Mouse (Mus musculus) heart, embryonic 11.5 days (tissue): ENCODE results near the gene Rab3c. TPM values are rescaled to one million over a fixed set of nuclear protein-coding genes. Genes with fewer than 3 reads are reported as not detected.
A peak's percentile ranks its signal among the peaks of the same experiment; 100 is the strongest.

ENCODE experiments used
- ATAC-seq: fragments of 200-750 bp; cut with Nextera tagmentation; replicated peaks from 2 replicates; pipeline ENCODE4 v1.8.0; 2017; ENCODE audit warnings: moderate library complexity; ENCODE audit not compliant: insufficient number of reproducible peaks, low FRiP score, low TSS enrichment
- H3K27ac ChIP-seq: fragments of 300-500 bp; sonication (generic); 2 replicates; pipeline ENCODE4 v1.5.1; 2014; ENCODE audit warnings: mild to moderate bottlenecking, low read depth, low read length
- H3K27me3 ChIP-seq: fragments of 300-500 bp; sonication (generic); 2 replicates; pipeline ENCODE4 v1.6.1; 2014; ENCODE audit warnings: mild to moderate bottlenecking, low read length, mixed read lengths; ENCODE audit not compliant: control insufficient read depth, insufficient read depth
- H3K36me3 ChIP-seq: fragments of 300-500 bp; sonication (generic); 2 replicates; pipeline ENCODE4 v1.6.1; 2014; ENCODE audit warnings: mild to moderate bottlenecking, low read length, moderate library complexity, mixed read lengths; ENCODE audit not compliant: control insufficient read depth, insufficient read depth
- H3K4me1 ChIP-seq: fragments of 300-500 bp; sonication (generic); 2 replicates; pipeline ENCODE4 v1.6.1; 2014; ENCODE audit warnings: low read length; ENCODE audit not compliant: control insufficient read depth, insufficient read depth
- H3K4me2 ChIP-seq: fragments of 300-500 bp; sonication (generic); 2 replicates; pipeline ENCODE4 v1.6.1; 2014; ENCODE audit warnings: mild to moderate bottlenecking, moderate library complexity
- H3K4me3 ChIP-seq: fragments of 300-500 bp; sonication (generic); 2 replicates; pipeline ENCODE4 v1.5.1; 2014; ENCODE audit warnings: low read depth, low read length
- H3K9ac ChIP-seq: fragments of 300-500 bp; sonication (generic); 2 replicates; pipeline ENCODE4 v1.6.1; 2014; ENCODE audit warnings: mild to moderate bottlenecking, low read depth, low read length, moderate library complexity
- H3K9me3 ChIP-seq: fragments of 300-500 bp; sonication (generic); replicated peaks from 2 replicates; pipeline ENCODE4 v1.6.1; 2016; ENCODE audit warnings: low read length; ENCODE audit not compliant: control insufficient read depth
- WGBS: fragments of 180-500 bp; shearing (Covaris S2); extraction: QIAGEN DNeasy Blood & Tissue Kit; methylation state at CpG from one replicate; pipeline ENCODE4 v1.1.7; 2014; ENCODE audit not compliant: insufficient replicate concordance; 5-methylcytosine and 5-hydroxymethylcytosine counted together
- polyA plus RNA-seq: library from polyadenylated mRNA; unstranded; fragments of >200 nt; fragmentation: Nextera tagmentation; extraction: Ambion mirVana; gene quantifications from 2 replicates; pipeline ENCODE4 v1.2.1, GENCODE M21; 2014

Rab3c gene
- polyA plus RNA-seq, 1 experiment from 2014 or later, result 0.23 TPM

- 28% methylated on average over 9 of the region's 9 CpGs for WGBS
- no peak overlapping the region for H3K27ac ChIP-seq
- no peak overlapping the region for H3K4me2 ChIP-seq
- no peaks in the 10 kb centered on the region for H3K27me3 ChIP-seq
- no peak overlapping the region for H3K9ac ChIP-seq
- no peaks in the 10 kb centered on the region for H3K4me1 ChIP-seq
- peak; percentile 52; the same call in 1 of the 2 replicates for ATAC-seq
- no peaks in the 10 kb centered on the region for H3K36me3 ChIP-seq
- H3K4me3 ChIP-seq, result no peak overlapping the region
- no peaks in the 10 kb centered on the region for H3K9me3 ChIP-seq
Observed at GRCm38 (mm10) chr13:110062835-110063411, 217.9 kb downstream of the Rab3c start.

GRCm38 (mm10) chr13:110062288-110062687 lies 218.5 kb downstream of the Rab3c start:
- H3K27ac ChIP-seq, result no peak overlapping the region
- WGBS, result 55% methylated on average over 8 of the region's 8 CpGs
- no peak overlapping the region for H3K4me3 ChIP-seq
- H3K4me1 ChIP-seq, result no peaks in the 10 kb centered on the region
- no peaks in the 10 kb centered on the region for H3K36me3 ChIP-seq
- no peak overlapping the region for H3K9ac ChIP-seq
- no peak for ATAC-seq
- H3K9me3 ChIP-seq, result no peaks in the 10 kb centered on the region
- H3K27me3 ChIP-seq, result no peaks in the 10 kb centered on the region
- H3K4me2 ChIP-seq, result no peak overlapping the region

GRCm38 (mm10) chr13:110054538-110054937 lies 226.3 kb downstream of the Rab3c start:
- Histone ChIP-seq H3K4me2 (no peak overlapping the region), H3K9ac (no peak overlapping the region), H3K27ac (no peak overlapping the region), H3K9me3 (no peaks in the 10 kb centered on the region), H3K4me1 (no peaks in the 10 kb centered on the region), H3K36me3 (no peaks in the 10 kb centered on the region), H3K27me3 (no peaks in the 10 kb centered on the region), H3K4me3 (no peak overlapping the region)
- WGBS, result 76% methylated on average over 8 of the region's 8 CpGs
- ATAC-seq, result no peak

GRCm38 (mm10) chr13:110048767-110049434 lies 231.9 kb downstream of the Rab3c start:
- Histone ChIP-seq H3K9me3 (no peaks in the 10 kb centered on the region), H3K27me3 (no peaks in the 10 kb centered on the region), H3K4me1 (no peaks in the 10 kb centered on the region), H3K9ac (no peak overlapping the region), H3K36me3 (no peaks in the 10 kb centered on the region), H3K4me3 (no peak overlapping the region), H3K27ac (no peak overlapping the region), H3K4me2 (no peak overlapping the region)
- WGBS, result 64% methylated on average over 5 of the region's 5 CpGs
- no peak for ATAC-seq

GRCm38 (mm10) chr13:110044418-110044817 lies 236.4 kb downstream of the Rab3c start:
- Histone ChIP-seq H3K9me3 (no peaks in the 10 kb centered on the region), H3K9ac (no peak overlapping the region), H3K4me3 (no peak overlapping the region), H3K27ac (no peak overlapping the region), H3K4me2 (no peak overlapping the region), H3K4me1 (no peaks in the 10 kb centered on the region), H3K27me3 (no peaks in the 10 kb centered on the region), H3K36me3 (no peaks in the 10 kb centered on the region)
- no peak for ATAC-seq
- WGBS, result 67% methylated on average over 4 of the region's 4 CpGs

- H3K9me3 ChIP-seq, result no peaks in the 10 kb centered on the region
- WGBS, result 84% methylated on average over 3 of the region's 3 CpGs
- H3K27me3 ChIP-seq, result no peaks in the 10 kb centered on the region
- H3K4me3 ChIP-seq, result no peak overlapping the region
- no peak overlapping the region for H3K9ac ChIP-seq
- H3K4me2 ChIP-seq, result no peak overlapping the region
- H3K27ac ChIP-seq, result no peak overlapping the region
- no peaks in the 10 kb centered on the region for H3K36me3 ChIP-seq
- no peak for ATAC-seq
- no peaks in the 10 kb centered on the region for H3K4me1 ChIP-seq
Observed at GRCm38 (mm10) chr13:110039779-110040498, 240.9 kb downstream of the Rab3c start.

GRCm38 (mm10) chr13:110039170-110039569 lies 241.6 kb downstream of the Rab3c start:
- Histone ChIP-seq H3K4me1 (no peaks in the 10 kb centered on the region), H3K4me3 (no peak overlapping the region), H3K9me3 (no peaks in the 10 kb centered on the region), H3K27me3 (no peaks in the 10 kb centered on the region), H3K9ac (no peak overlapping the region), H3K4me2 (no peak overlapping the region), H3K36me3 (no peaks in the 10 kb centered on the region), H3K27ac (no peak overlapping the region)
- 68% methylated on average over 9 of the region's 9 CpGs for WGBS
- no peak for ATAC-seq

GRCm38 (mm10) chr13:110038521-110038920 lies 242.3 kb downstream of the Rab3c start:
- ATAC-seq, result no peak
- H3K4me3 ChIP-seq, result no peak overlapping the region
- no peaks in the 10 kb centered on the region for H3K9me3 ChIP-seq
- H3K36me3 ChIP-seq, result no peaks in the 10 kb centered on the region
- no peak overlapping the region for H3K27ac ChIP-seq
- WGBS, result 81% methylated on average over 3 of the region's 3 CpGs
- H3K4me1 ChIP-seq, result no peaks in the 10 kb centered on the region
- H3K4me2 ChIP-seq, result no peak overlapping the region
- H3K27me3 ChIP-seq, result no peaks in the 10 kb centered on the region
- H3K9ac ChIP-seq, result no peak overlapping the region
